Mouse (Mus musculus): ENCODE results near the gene Zscan10. TPM values are rescaled to one million over a fixed set of nuclear protein-coding genes. Genes with fewer than 3 reads are reported as not detected.

Gene Zscan10
- total and polyA plus RNA-seq, 2 experiments from 2014 or later, result not detected

GRCm38 (mm10) chr17:23575951-23576552 is 24.6 kb upstream of the Zscan10 start:
- H3K27me3 ChIP-seq (ENCODE audit: insufficient read depth, low read length), result no peaks in the 10 kb centered on the region
- H3K4me3 ChIP-seq (ENCODE audit: low read depth, low read length), result no peak overlapping the region
- TF ChIP-seq CTCF (IDR thresholded peaks at IDR 0.05), result no peak
- H3K9ac ChIP-seq (replicated peaks; ENCODE audit: low read length, poor library complexity, severe bottlenecking), result no peak overlapping the region
- 95% methylated on average over 38 of the region's 38 CpGs for WGBS
- no peaks in the 10 kb centered on the region for H3K4me1 ChIP-seq (ENCODE audit: insufficient read depth, low read length)
- peaks cover 58% of the 10 kb centered on the region for H3K36me3 ChIP-seq (ENCODE audit: insufficient read depth, low read length)
- no peak overlapping the region for H3K27ac ChIP-seq (ENCODE audit: low read depth, low read length)
- DNase-seq (ENCODE audit: low spot score) (no peak), ATAC-seq (ENCODE audit: low FRiP score) (no peak)
- 0 out of 2 replicates have a peak, but pooled peaks cover 4% of the 10 kb centered on the region for H3K9me3 ChIP-seq (ENCODE audit: low read length)
- H3K4me2 ChIP-seq (ENCODE audit: low read depth, low read length, poor library complexity, severe bottlenecking), result no peak overlapping the region

GRCm38 (mm10) chr17:23584786-23585185 is 15.9 kb upstream of the Zscan10 start:
- no peak for ATAC-seq (ENCODE audit: low FRiP score)
- Histone ChIP-seq H3K9me3 (ENCODE audit: low read length) (no peaks in the 10 kb centered on the region), H3K36me3 (ENCODE audit: insufficient read depth, low read length) (peaks cover 15% of the 10 kb centered on the region), H3K4me3 (ENCODE audit: low read depth, low read length) (peak overlapping the region; percentile 64), H3K4me1 (ENCODE audit: insufficient read depth, low read length) (peaks cover 18% of the 10 kb centered on the region; the same call in 1 of the 2 replicates), H3K27ac (ENCODE audit: low read depth, low read length) (no peak overlapping the region), H3K9ac (replicated peaks; ENCODE audit: low read length, poor library complexity, severe bottlenecking) (peak overlapping the region; percentile 61; the same call in 1 of the 2 replicates), H3K4me2 (ENCODE audit: low read depth, low read length, poor library complexity, severe bottlenecking) (peak overlapping the region; percentile 73), H3K27me3 (ENCODE audit: insufficient read depth, low read length) (no peaks in the 10 kb centered on the region)
- WGBS, result 89% methylated on average over 8 of the region's 8 CpGs
- no peak for TF ChIP-seq CTCF (IDR thresholded peaks at IDR 0.05)
- DNase-seq (ENCODE audit: low spot score), result no peak

- Histone ChIP-seq H3K9ac (replicated peaks; ENCODE audit: low read length, poor library complexity, severe bottlenecking) (peak overlapping the region; percentile 61), H3K4me2 (ENCODE audit: low read depth, low read length, poor library complexity, severe bottlenecking) (peak overlapping the region; percentile 73), H3K9me3 (ENCODE audit: low read length) (no peaks in the 10 kb centered on the region), H3K4me3 (ENCODE audit: low read depth, low read length) (peak overlapping the region; percentile 64), H3K4me1 (ENCODE audit: insufficient read depth, low read length) (peaks cover 18% of the 10 kb centered on the region; the same call in 1 of the 2 replicates), H3K36me3 (ENCODE audit: insufficient read depth, low read length) (peaks cover 5% of the 10 kb centered on the region), H3K27me3 (ENCODE audit: insufficient read depth, low read length) (no peaks in the 10 kb centered on the region), H3K27ac (ENCODE audit: low read depth, low read length) (peak overlapping the region; percentile 65)
- ATAC-seq (ENCODE audit: low FRiP score) (peak; percentile 92), DNase-seq (ENCODE audit: low spot score) (peak; percentile 94)
- 1% methylated on average over 22 of the region's 22 CpGs for WGBS
- TF ChIP-seq CTCF (IDR thresholded peaks at IDR 0.05), result no peak
These were observed 14.8 kb upstream of the Zscan10 start for GRCm38 (mm10) chr17:23585721-23586491.

- WGBS, result 58% methylated on average over 2 of the region's 2 CpGs
- H3K9me3 ChIP-seq (ENCODE audit: low read length), result no peaks in the 10 kb centered on the region
- H3K36me3 ChIP-seq (ENCODE audit: insufficient read depth, low read length), result no peaks in the 10 kb centered on the region
- peaks cover 18% of the 10 kb centered on the region; the same call in 1 of the 2 replicates for H3K4me1 ChIP-seq (ENCODE audit: insufficient read depth, low read length)
- H3K4me2 ChIP-seq (ENCODE audit: low read depth, low read length, poor library complexity, severe bottlenecking), result no peak overlapping the region
- no peak for DNase-seq (ENCODE audit: low spot score)
- H3K4me3 ChIP-seq (ENCODE audit: low read depth, low read length), result no peak overlapping the region
- ATAC-seq (ENCODE audit: low FRiP score), result no peak
- H3K9ac ChIP-seq (replicated peaks; ENCODE audit: low read length, poor library complexity, severe bottlenecking), result no peak overlapping the region
- no peak overlapping the region for H3K27ac ChIP-seq (ENCODE audit: low read depth, low read length)
- no peak for TF ChIP-seq CTCF (IDR thresholded peaks at IDR 0.05)
- H3K27me3 ChIP-seq (ENCODE audit: insufficient read depth, low read length), result no peaks in the 10 kb centered on the region
These were observed 13.4 kb upstream of the Zscan10 start for GRCm38 (mm10) chr17:23587253-23587652.

GRCm38 (mm10) chr17:23592208-23592925 is 8.3 kb upstream of the Zscan10 start:
- 8% methylated on average over 34 of the region's 34 CpGs for WGBS
- Histone ChIP-seq H3K4me2 (ENCODE audit: low read depth, low read length, poor library complexity, severe bottlenecking) (peak overlapping the region; percentile 63), H3K4me1 (ENCODE audit: insufficient read depth, low read length) (no peaks in the 10 kb centered on the region), H3K9me3 (ENCODE audit: low read length) (no peaks in the 10 kb centered on the region), H3K36me3 (ENCODE audit: insufficient read depth, low read length) (no peaks in the 10 kb centered on the region), H3K9ac (replicated peaks; ENCODE audit: low read length, poor library complexity, severe bottlenecking) (peak overlapping the region; percentile 64), H3K27me3 (ENCODE audit: insufficient read depth, low read length) (no peaks in the 10 kb centered on the region), H3K27ac (ENCODE audit: low read depth, low read length) (peak overlapping the region; percentile 77), H3K4me3 (ENCODE audit: low read depth, low read length) (peak overlapping the region; percentile 43)
- DNase-seq (ENCODE audit: low spot score) (peak; percentile 98), ATAC-seq (ENCODE audit: low FRiP score) (peak; percentile 99)
- TF ChIP-seq CTCF (IDR thresholded peaks at IDR 0.05), result no peak

All from midbrain, postnatal 0 days (tissue).